Mouse (Mus musculus) brain, embryonic 18.5 days (tissue): Measurements from ENCODE around the gene Tnfaip8l1.

Source experiments
- DNase-seq: peaks from one replicate; pipeline ENCODE4 v3.0.0-alpha.2; 2012; ENCODE audit warnings: low read depth, low spot score

The Tnfaip8l1 gene

GRCm38 (mm10) chr17:56162231-56162774 lies at the start of gene Tnfaip8l1:
TSS of gene Tnfaip8l1 (plus strand) at chr17:56162477.
- DNase-seq: peak; percentile 82

- DNase-seq: no peak
Measured at GRCm38 (mm10) chr17:56112743-56113142, 49.5 kb upstream of the Tnfaip8l1 start.

GRCm38 (mm10) chr17:56116193-56116592 lies 46.1 kb upstream of the Tnfaip8l1 start:
- DNase-seq: no peak

GRCm38 (mm10) chr17:56117251-56117710 lies 45.0 kb upstream of the Tnfaip8l1 start, which contains the start of gene Plin5:
TSS of gene Plin5 (minus strand) at chr17:56117596.
- DNase-seq: no peak

GRCm38 (mm10) chr17:56119431-56119830 lies 42.8 kb upstream of the Tnfaip8l1 start:
- no peak for DNase-seq

- DNase-seq: no peak
Measured at GRCm38 (mm10) chr17:56119981-56120880, 42.0 kb upstream of the Tnfaip8l1 start.

GRCm38 (mm10) chr17:56121826-56122225 lies 40.5 kb upstream of the Tnfaip8l1 start, which contains the start of gene Lrg1:
TSS of gene Lrg1 (minus strand) at chr17:56122001.
- DNase-seq: no peak

- DNase-seq: no peak
Measured at GRCm38 (mm10) chr17:56123161-56123560, 39.1 kb upstream of the Tnfaip8l1 start.

GRCm38 (mm10) chr17:56123681-56124340 lies 38.5 kb upstream of the Tnfaip8l1 start:
- no peak for DNase-seq

GRCm38 (mm10) chr17:56124377-56125275 lies 37.7 kb upstream of the Tnfaip8l1 start:
- no peak for DNase-seq

GRCm38 (mm10) chr17:56125276-56125630 lies 37.0 kb upstream of the Tnfaip8l1 start:
- no peak for DNase-seq

GRCm38 (mm10) chr17:56126175-56126574 lies 36.1 kb upstream of the Tnfaip8l1 start:
- no peak for DNase-seq

GRCm38 (mm10) chr17:56128246-56128645 lies 34.0 kb upstream of the Tnfaip8l1 start:
- DNase-seq: no peak

GRCm38 (mm10) chr17:56131136-56131535 lies 31.1 kb upstream of the Tnfaip8l1 start:
- DNase-seq: no peak

GRCm38 (mm10) chr17:56131814-56132213 lies 30.5 kb upstream of the Tnfaip8l1 start:
- DNase-seq: no peak

- no peak for DNase-seq
Measured at GRCm38 (mm10) chr17:56132661-56133060, 29.6 kb upstream of the Tnfaip8l1 start.

GRCm38 (mm10) chr17:56133457-56134363 lies 28.6 kb upstream of the Tnfaip8l1 start:
- DNase-seq: no peak

GRCm38 (mm10) chr17:56134463-56134971 lies 27.8 kb upstream of the Tnfaip8l1 start:
- no peak for DNase-seq

GRCm38 (mm10) chr17:56136558-56136957 lies 25.7 kb upstream of the Tnfaip8l1 start:
- no peak for DNase-seq
